22 mouse cellular contexts compared by ENCODE assay signal in the genomic region with DNA sequence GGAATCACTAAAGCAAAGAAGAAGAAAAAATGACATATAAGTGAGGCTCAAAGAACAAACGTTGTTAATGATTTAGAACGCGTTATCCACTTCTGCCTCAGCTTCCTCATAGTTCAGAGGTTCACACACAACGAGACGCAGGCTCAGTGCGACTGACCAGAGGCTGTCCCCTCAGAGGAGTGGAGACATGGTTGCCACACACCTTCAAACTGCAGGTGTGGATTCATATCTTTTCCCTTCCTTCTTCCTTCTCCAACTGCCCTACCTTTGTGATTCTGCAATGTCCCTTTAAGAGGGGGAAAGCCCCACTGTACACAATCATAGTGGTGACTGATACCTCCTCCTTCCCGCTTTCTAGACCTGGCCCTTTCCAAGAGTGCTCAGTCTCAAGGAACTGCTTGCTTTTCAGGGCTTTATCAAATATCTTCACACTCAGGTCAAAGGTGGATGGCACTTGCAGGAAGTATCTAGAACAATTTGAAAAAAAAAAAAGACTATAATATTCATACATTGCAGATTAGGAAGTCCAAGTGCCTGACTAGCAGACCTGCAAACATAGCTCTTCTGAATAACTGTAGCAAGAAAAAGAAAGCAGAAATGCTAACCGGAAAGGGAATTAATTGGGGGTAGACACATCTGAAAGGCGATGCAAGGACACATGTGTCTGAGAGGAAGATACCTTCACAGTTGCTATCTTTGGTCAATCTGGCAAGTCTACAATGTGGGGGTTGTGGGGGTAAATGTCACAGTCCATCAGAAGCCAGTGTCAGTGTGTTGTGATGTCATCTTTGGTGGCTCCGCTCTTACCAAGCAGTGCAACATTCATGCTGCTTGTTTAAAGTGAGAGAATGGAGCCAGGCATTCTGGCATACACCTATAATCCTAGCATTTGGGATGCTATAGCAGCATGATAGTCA.
DNase-seq lines count a peak whose midpoint lies in the region; ATAC-seq lines count a peak whose summit lies in the region.
"Had no signal": no experiment of that assay in that cellular context is flagged by ENCODE, and none has a peak within 500 bp of the region (broad histone marks: within the 10 kb centered on the region; RNA-seq: fewer than 3 reads in every experiment).

No protein-coding gene starts in this region.

- peak; percentile 47 for DNase-seq in T-cell, adult 2 months (ENCODE audit: low spot score)
- peak; percentile 37 for DNase-seq in large intestine, adult 2 months (ENCODE audit: low read depth, low spot score)
- peak; percentile 48 for DNase-seq in splenic B cell, adult 2 months (ENCODE audit: low read depth, low spot score)
- no peak for DNase-seq in left cerebral cortex, postnatal 36 days (ENCODE audit: low spot score in 2 of 2)
- DNase-seq in kidney, adult 9 months: no peak
- DNase-seq: adrenal gland, adult 8-10 months; cerebellum, adult 11-12 months; cerebellum, postnatal 25 days; embryo, embryonic 11 days; gastrocnemius, postnatal 36 days; kidney, adult 18-20 months; thymus, postnatal 36 days had no signal

- no peaks in the 10 kb centered on the region for H3K36me3 ChIP-seq in splenic B cell, adult 2 months (ENCODE audit: control insufficient read depth, insufficient read depth, low read length, poor library complexity, severe bottlenecking)
- H3K36me3 ChIP-seq: embryonic facial prominence, embryonic 13.5 days; hindbrain, embryonic 10.5 days; liver, embryonic 12.5 days; midbrain, embryonic 12.5 days; neural tube, embryonic 13.5 days had no signal

- WGBS in large intestine, adult 2 months: 38% methylated on average over 10 of the region's 10 CpGs

- H3K27me3 ChIP-seq in splenic B cell, adult 2 months (ENCODE audit: control insufficient read depth, insufficient read depth, low read length, poor library complexity, severe bottlenecking): no peaks in the 10 kb centered on the region
- H3K27me3 ChIP-seq: embryonic facial prominence, embryonic 13.5 days; forebrain, embryonic 13.5 days; liver, embryonic 12.5 days; midbrain, embryonic 12.5 days; neural tube, embryonic 13.5 days had no signal

- ATAC-seq in granulocyte monocyte progenitor cell, adult 5-6 weeks (replicated peaks; ENCODE audit: poor library complexity, severe bottlenecking): peak; percentile 42
- ATAC-seq in erythroblast, adult 5-6 weeks (replicated peaks; ENCODE audit: low FRiP score, poor library complexity, severe bottlenecking): no peak
- ATAC-seq: activated CD4-positive, CD25-positive, alpha-beta regulatory T cell, adult 4 months; forebrain, embryonic 13.5 days; hindbrain, embryonic 16.5 days; liver, embryonic 12.5 days had no signal

- intact Hi-C loops in left cerebral cortex, postnatal 36 days (cut with DNase I): no loop called here

Comparison
In these comparisons a context has a peak if more than half of its experiments do, and no peak if none do; other contexts are left out.
1. DNase-seq: peak in T-cell, adult 2 months (single experiment), large intestine, adult 2 months (single experiment) and splenic B cell, adult 2 months (single experiment); none in left cerebral cortex, postnatal 36 days (0 of 2) and kidney, adult 9 months (single experiment).